Mouse (Mus musculus) heart, embryonic 14.5 days (tissue): ENCODE measurements around the gene Cxadr. TPM values are rescaled to one million over a fixed set of nuclear protein-coding genes. Genes with fewer than 3 reads are reported as not detected.

ENCODE experiments used
- ATAC-seq: fragments of 200-750 bp; cut with Nextera tagmentation; 2 replicates; pipeline ENCODE4 v1.8.0; 2017; ENCODE audit warnings: low read depth, moderate TSS enrichment; ENCODE audit not compliant: insufficient number of reproducible peaks, insufficient read depth, low FRiP score
- H3K27ac ChIP-seq, 2 experiments: fragments of 200-500 bp in 1 of 2; fragments of 300-500 bp in 1 of 2; sonication (generic) in 1 of 2; replicated peaks in 1 of 2; 2 replicates each; pipeline ENCODE4 v1.5.1; 2012 to 2014; ENCODE audit warnings: low read depth in 2 of 2, low read length in 2 of 2, control low read depth in 1 of 2, mild to moderate bottlenecking in 1 of 2, mixed read lengths in 1 of 2; ENCODE audit not compliant: control insufficient read depth in 1 of 2, insufficient read depth in 1 of 2
- H3K27me3 ChIP-seq: fragments of 300-500 bp; sonication (generic); 2 replicates; pipeline ENCODE4 v1.6.1; 2014; ENCODE audit warnings: mild to moderate bottlenecking, low read length, control low read depth; ENCODE audit not compliant: control insufficient read depth, insufficient read depth
- H3K36me3 ChIP-seq: fragments of 300-500 bp; sonication (generic); 2 replicates; pipeline ENCODE4 v1.6.1; 2014; ENCODE audit warnings: mild to moderate bottlenecking, control low read depth, low read length, mixed read lengths; ENCODE audit not compliant: control insufficient read depth, insufficient read depth
- H3K4me1 ChIP-seq, 2 experiments: fragments of 200-500 bp in 1 of 2; fragments of 300-500 bp in 1 of 2; sonication (generic) in 1 of 2; 2 replicates each; pipeline ENCODE4 v1.6.1; 2012 to 2014; ENCODE audit warnings: low read length in 2 of 2, control low read depth in 1 of 2, mixed read lengths in 1 of 2; ENCODE audit not compliant: control insufficient read depth in 2 of 2, insufficient read depth in 2 of 2
- H3K4me2 ChIP-seq: fragments of 300-500 bp; sonication (generic); 2 replicates; pipeline ENCODE4 v1.6.1; 2014; ENCODE audit warnings: mild to moderate bottlenecking, low read length
- H3K4me3 ChIP-seq, 2 experiments: fragments of 200-500 bp in 1 of 2; fragments of 300-500 bp in 1 of 2; sonication (generic) in 1 of 2; 2 replicates each; pipeline ENCODE4 v1.5.1; 2012 to 2014; ENCODE audit warnings: low read length in 2 of 2, mild to moderate bottlenecking in 2 of 2, control low read depth in 1 of 2, low read depth in 1 of 2, moderate library complexity in 1 of 2; ENCODE audit not compliant: control insufficient read depth in 1 of 2, insufficient read depth in 1 of 2
- H3K9ac ChIP-seq: fragments of 300-500 bp; sonication (generic); 2 replicates; pipeline ENCODE4 v1.6.1; 2014; ENCODE audit warnings: mild to moderate bottlenecking, low read length
- H3K9me3 ChIP-seq: fragments of 300-500 bp; sonication (generic); 2 replicates; pipeline ENCODE4 v1.6.1; 2016; ENCODE audit warnings: low read length, control low read depth; ENCODE audit not compliant: control insufficient read depth
- WGBS: fragments of 180-500 bp; shearing (Covaris S2); extraction: QIAGEN DNeasy Blood & Tissue Kit; methylation state at CpG from one replicate; pipeline ENCODE4 v1.1.7; 2014; 5-methylcytosine and 5-hydroxymethylcytosine counted together
- polyA plus RNA-seq: library from polyadenylated mRNA; unstranded; fragments of >200 nt; fragmentation: Nextera tagmentation; extraction: Ambion mirVana; gene quantifications from 2 replicates; pipeline ENCODE4 v1.2.1, GENCODE M21; 2014

The Cxadr gene
- polyA plus RNA-seq, 1 experiment from 2014 or later: 28.7 TPM

GRCm38 (mm10) chr16:78371491-78372046, 70.3 kb downstream of the Cxadr start:
- no peaks in the 10 kb centered on the region for H3K27me3 ChIP-seq
- H3K36me3 ChIP-seq: peaks cover 57% of the 10 kb centered on the region
- peaks cover 4 to 8% of the 10 kb centered on the region in 2 experiments; a peak in 3 of 4 replicates for H3K4me1 ChIP-seq
- 67% methylated on average over 7 of the region's 7 CpGs for WGBS
- H3K27ac ChIP-seq: no peak overlapping the region
- H3K9me3 ChIP-seq: no peaks in the 10 kb centered on the region
- no peak for ATAC-seq
- H3K4me3 ChIP-seq: no peak overlapping the region
- no peak overlapping the region for H3K4me2 ChIP-seq
- no peak overlapping the region for H3K9ac ChIP-seq

DNA sequence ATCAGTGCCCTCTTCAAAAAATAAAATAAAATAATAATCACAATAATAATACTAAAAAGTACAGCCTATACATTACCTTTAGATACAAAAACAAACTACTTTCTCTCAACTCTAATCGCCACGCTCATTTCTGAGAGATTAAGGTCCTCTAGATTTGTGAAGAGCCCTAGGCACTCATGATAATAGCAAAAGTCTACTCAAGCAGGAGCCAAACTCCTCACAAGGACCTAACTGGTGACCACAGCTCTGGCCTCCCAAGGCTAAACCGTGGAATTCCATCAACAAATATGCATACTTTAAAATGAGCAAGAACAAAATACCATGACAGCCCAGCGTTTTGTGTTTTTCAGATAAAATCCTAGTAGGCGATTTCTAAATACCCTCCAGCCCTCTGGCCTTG, 71.5 kb downstream of the Cxadr start:
- H3K9ac ChIP-seq: no peak overlapping the region
- H3K27ac ChIP-seq: no peak overlapping the region
- 85% methylated on average over 5 of the region's 5 CpGs for WGBS
- no peak for ATAC-seq
- no peak overlapping the region for H3K4me2 ChIP-seq
- no peaks in the 10 kb centered on the region for H3K27me3 ChIP-seq
- peaks cover 6 to 12% of the 10 kb centered on the region in 2 experiments; a peak in 3 of 4 replicates for H3K4me1 ChIP-seq
- H3K4me3 ChIP-seq: no peak overlapping the region
- H3K9me3 ChIP-seq: no peaks in the 10 kb centered on the region
- peaks cover 44% of the 10 kb centered on the region for H3K36me3 ChIP-seq

DNA sequence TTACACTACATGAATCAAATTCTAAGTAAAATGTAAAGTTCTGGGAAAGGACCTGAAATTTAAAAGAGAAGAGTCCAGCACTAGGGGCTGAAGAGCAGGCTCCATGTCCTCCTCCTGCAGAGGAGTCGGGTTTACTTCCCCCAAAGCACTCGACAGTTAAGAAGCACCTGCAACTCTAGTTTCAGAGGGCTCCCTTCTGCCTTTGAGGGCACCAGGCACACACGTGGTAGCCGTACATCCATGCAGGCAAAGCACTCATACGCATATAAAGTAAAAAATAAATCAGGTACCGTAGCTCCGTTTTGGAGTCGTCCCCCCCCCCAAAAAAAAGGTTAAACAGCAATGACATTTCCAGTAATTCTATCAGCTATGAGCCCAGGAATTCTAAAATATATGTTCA, 72.5 kb downstream of the Cxadr start:
- no peaks in the 10 kb centered on the region for H3K9me3 ChIP-seq
- peaks cover 6 to 12% of the 10 kb centered on the region in 2 experiments; a peak in 3 of 4 replicates for H3K4me1 ChIP-seq
- H3K4me2 ChIP-seq: no peak overlapping the region
- H3K27me3 ChIP-seq: no peaks in the 10 kb centered on the region
- H3K27ac ChIP-seq: no peak overlapping the region
- 83% methylated on average over 8 of the region's 8 CpGs for WGBS
- H3K36me3 ChIP-seq: peaks cover 35% of the 10 kb centered on the region
- H3K9ac ChIP-seq: no peak overlapping the region
- no peak overlapping the region for H3K4me3 ChIP-seq
- no peak for ATAC-seq

DNA sequence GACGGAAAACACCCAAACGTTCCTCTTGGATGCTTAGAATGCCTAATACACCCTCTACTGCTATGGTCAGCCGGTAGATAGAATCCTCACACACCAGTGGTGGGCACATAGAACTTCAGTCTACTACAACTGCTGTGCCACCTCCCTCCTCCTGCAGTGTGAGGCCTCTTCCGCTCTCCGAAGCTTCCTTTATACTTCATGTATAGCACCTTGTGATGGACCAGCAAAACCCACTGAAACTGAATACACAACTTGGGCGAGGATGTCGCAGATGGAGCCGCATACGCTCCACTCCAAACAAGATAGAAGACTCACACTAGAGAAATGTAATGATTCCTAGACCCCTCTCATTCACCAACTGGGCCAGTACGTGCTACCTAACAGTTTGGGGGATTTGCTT, 73.9 kb downstream of the Cxadr start:
- Histone ChIP-seq H3K4me1 (peaks cover 6 to 12% of the 10 kb centered on the region in 2 experiments; a peak in 3 of 4 replicates), H3K36me3 (peaks cover 22% of the 10 kb centered on the region), H3K27me3 (no peaks in the 10 kb centered on the region), H3K4me2 (peak overlapping the region; percentile 74), H3K27ac (peak overlapping the region in 1 of 2 experiments; percentile 17; a peak in 1 of 4 replicates), H3K9ac (peak overlapping the region; percentile 97), H3K9me3 (no peaks in the 10 kb centered on the region), H3K4me3 (peak overlapping the region; percentile 28 to 92)
- ATAC-seq: no peak
- WGBS: 40% methylated on average over 10 of the region's 10 CpGs

GRCm38 (mm10) chr16:78375821-78376691, 74.8 kb downstream of the Cxadr start:
- peak; percentile 61 for ATAC-seq
- Histone ChIP-seq H3K36me3 (peaks cover 17% of the 10 kb centered on the region), H3K9me3 (no peaks in the 10 kb centered on the region), H3K4me3 (peak overlapping the region; percentile 92 to 99), H3K9ac (peak overlapping the region; percentile 97), H3K27ac (peak overlapping the region; percentile 73 to 81), H3K4me1 (peaks cover 6 to 12% of the 10 kb centered on the region in 2 experiments; a peak in 3 of 4 replicates), H3K4me2 (peak overlapping the region; percentile 74), H3K27me3 (no peaks in the 10 kb centered on the region)
- under 1% methylated on average over 69 of the region's 100 CpGs for WGBS

DNA sequence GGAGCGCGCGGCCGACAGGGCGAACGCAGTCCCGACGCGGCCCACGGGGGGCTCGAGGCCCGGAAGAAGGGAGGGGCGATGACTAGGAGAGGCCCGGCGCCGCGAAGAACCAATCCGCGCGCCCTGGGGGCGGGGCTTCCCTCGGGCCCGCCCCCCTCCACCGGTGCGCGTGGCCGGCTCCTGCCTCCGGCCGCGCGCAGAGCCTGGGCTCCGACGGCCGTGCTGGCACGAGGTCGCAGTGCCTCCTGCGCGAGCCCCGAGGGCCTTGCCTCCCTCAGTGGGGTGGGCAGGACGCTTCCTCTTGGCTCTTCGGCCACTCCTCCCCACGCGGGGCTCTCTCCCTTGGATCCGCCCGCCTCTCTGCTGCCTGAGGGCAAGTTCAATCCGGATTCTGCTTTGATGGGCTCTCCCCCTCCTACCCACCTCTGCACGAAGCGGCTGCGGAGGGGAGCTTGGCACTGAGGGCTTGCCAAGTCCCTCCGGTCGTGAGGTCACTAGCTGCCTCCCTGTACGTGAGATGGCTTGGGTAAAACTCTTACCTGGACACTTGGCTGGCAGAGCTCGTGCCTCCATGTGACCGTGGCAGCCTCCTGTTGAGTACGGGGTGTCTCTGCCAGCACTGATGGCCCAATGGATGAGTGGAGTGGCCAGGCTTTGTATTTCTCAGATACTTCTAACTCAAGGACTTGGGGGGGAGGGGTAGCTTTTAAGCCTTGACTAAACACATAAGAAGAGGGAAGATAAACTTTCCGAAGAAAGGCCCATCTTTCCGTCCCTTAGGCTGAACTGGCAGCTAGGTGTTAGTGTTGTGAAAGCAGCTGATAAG, 75.7 kb downstream of the Cxadr start, which contains the start of gene Btg3:
Gene Btg3 (minus strand): TSS at position 448 of the 826 bp plus-strand sequence.
- peak within 1 kb of the TSS; percentile 74 for H3K4me2 ChIP-seq
- no peaks in the 10 kb centered on the region for H3K27me3 ChIP-seq
- peaks cover 11% of the 10 kb centered on the region for H3K36me3 ChIP-seq
- peaks cover 6 to 12% of the 10 kb centered on the region in 2 experiments; a peak in 3 of 4 replicates for H3K4me1 ChIP-seq
- 2% methylated on average over 41 of the region's 57 CpGs for WGBS
- H3K9me3 ChIP-seq: no peaks in the 10 kb centered on the region
- peak within 1 kb of the TSS; percentile 73 to 81 for H3K27ac ChIP-seq
- H3K4me3 ChIP-seq: peak within 1 kb of the TSS; percentile 92 to 99
- H3K9ac ChIP-seq: peak within 1 kb of the TSS; percentile 97
- ATAC-seq: peak; percentile 98

DNA sequence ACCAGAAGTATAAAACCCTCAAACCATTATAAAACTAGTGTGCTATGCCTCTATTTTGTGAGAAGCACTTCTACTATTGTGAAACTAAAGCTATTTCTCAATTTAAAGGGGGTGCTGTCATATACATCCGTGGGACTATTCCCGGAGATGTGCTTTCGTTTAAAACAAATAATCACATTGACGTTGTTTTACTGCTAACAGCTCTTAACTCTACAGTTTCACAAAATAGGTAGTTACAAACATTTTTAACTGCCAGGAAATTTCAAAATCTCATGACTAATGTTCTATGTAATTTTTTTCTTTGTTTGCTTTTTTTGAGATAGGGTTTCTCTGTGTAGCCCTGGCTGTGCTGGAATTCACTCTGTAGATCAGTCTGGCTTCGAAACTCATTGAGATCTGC, 77.2 kb downstream of the Cxadr start:
- H3K4me3 ChIP-seq: no peak overlapping the region
- no peak overlapping the region for H3K4me2 ChIP-seq
- no peak overlapping the region for H3K27ac ChIP-seq
- peaks cover 6 to 12% of the 10 kb centered on the region in 2 experiments; a peak in 3 of 4 replicates for H3K4me1 ChIP-seq
- H3K9ac ChIP-seq: no peak overlapping the region
- 92% methylated on average over 5 of the region's 5 CpGs for WGBS
- no peaks in the 10 kb centered on the region for H3K9me3 ChIP-seq
- no peaks in the 10 kb centered on the region for H3K36me3 ChIP-seq
- H3K27me3 ChIP-seq: no peaks in the 10 kb centered on the region
- ATAC-seq: no peak
